Mouse (Mus musculus) lung, postnatal 10 days (tissue): Measurements from ENCODE around the gene Nectin4.

ENCODE experiments used
- DNase-seq: peaks from one replicate; pipeline ENCODE4 v3.0.0; 2021

Gene Nectin4

GRCm38 (mm10) chr1:171360656-171361055 lies 9.2 kb upstream of the Nectin4 start, which contains the start of gene Klhdc9:
TSS of gene Klhdc9 (minus strand) at chr1:171360798.
- peak; percentile 95 for DNase-seq

- peak; percentile 86 for DNase-seq
Observed at GRCm38 (mm10) chr1:171361106-171362103, 8.5 kb upstream of the Nectin4 start.

GRCm38 (mm10) chr1:171365934-171366333 lies 4.0 kb upstream of the Nectin4 start:
- no peak for DNase-seq

GRCm38 (mm10) chr1:171372880-171373279 lies 3.0 kb downstream of the Nectin4 start:
- DNase-seq, result no peak

- no peak for DNase-seq
Observed at GRCm38 (mm10) chr1:171373946-171374345, 4.0 kb downstream of the Nectin4 start.

GRCm38 (mm10) chr1:171375646-171376097 lies 5.8 kb downstream of the Nectin4 start:
- DNase-seq, result peak; percentile 68

GRCm38 (mm10) chr1:171378298-171378697 lies 8.4 kb downstream of the Nectin4 start:
- DNase-seq, result no peak

- peak; percentile 94 for DNase-seq
Observed at GRCm38 (mm10) chr1:171379935-171380599, 10.2 kb downstream of the Nectin4 start.

- no peak for DNase-seq
Observed at GRCm38 (mm10) chr1:171382096-171382620, 12.3 kb downstream of the Nectin4 start.

GRCm38 (mm10) chr1:171384361-171384760 lies 14.5 kb downstream of the Nectin4 start:
- no peak for DNase-seq

- no peak for DNase-seq
Observed at GRCm38 (mm10) chr1:171385171-171385570, 15.3 kb downstream of the Nectin4 start.

- DNase-seq, result peak; percentile 38
Observed at GRCm38 (mm10) chr1:171387099-171387498, 17.2 kb downstream of the Nectin4 start.

GRCm38 (mm10) chr1:171388376-171389102 lies 18.6 kb downstream of the Nectin4 start, which contains the start of gene Arhgap30:
TSS of gene Arhgap30 (plus strand) at chr1:171388954.
- peak; percentile 68 for DNase-seq

GRCm38 (mm10) chr1:171390101-171390500 lies 20.2 kb downstream of the Nectin4 start:
- peak; percentile 43 for DNase-seq

- DNase-seq, result no peak
Observed at GRCm38 (mm10) chr1:171401821-171402220, 31.9 kb downstream of the Nectin4 start.

- DNase-seq, result no peak
Observed at GRCm38 (mm10) chr1:171402991-171403390, 33.1 kb downstream of the Nectin4 start.

- DNase-seq, result no peak
Observed at GRCm38 (mm10) chr1:171407263-171407662, 37.4 kb downstream of the Nectin4 start.

- DNase-seq, result no peak
Observed at GRCm38 (mm10) chr1:171410231-171410630, 40.3 kb downstream of the Nectin4 start.

- DNase-seq, result peak; percentile 97
Observed at GRCm38 (mm10) chr1:171410947-171411484, 41.1 kb downstream of the Nectin4 start, which contains the start of gene Usf1. TSS of gene Usf1 (plus strand) at chr1:171411313.

- no peak for DNase-seq
Observed at GRCm38 (mm10) chr1:171411492-171411941, 41.6 kb downstream of the Nectin4 start.

GRCm38 (mm10) chr1:171412001-171412441 lies 42.1 kb downstream of the Nectin4 start:
- DNase-seq, result peak; percentile 51

GRCm38 (mm10) chr1:171412446-171412845 lies 42.5 kb downstream of the Nectin4 start:
- peak; percentile 43 for DNase-seq
